Mouse (Mus musculus) E14TG2a.4 (cell line): ENCODE measurements around the gene Flnb.

ENCODE experiments used
- CTCF ChIP-seq: conservative IDR thresholded peaks from 2 replicates; pipeline ENCODE4 v1.5.1; 2014; ENCODE audit warnings: low read length
- NANOG ChIP-seq: IDR thresholded peaks from 2 replicates; pipeline ENCODE4 v1.6.1; 2014; ENCODE audit warnings: borderline replicate concordance, low read length, mixed read lengths
- POU5F1 ChIP-seq: IDR thresholded peaks from 2 replicates; pipeline ENCODE4 v1.6.1; 2014; ENCODE audit warnings: low read length, borderline replicate concordance

GRCm38 (mm10) chr14:8000247-8000646 is 182.5 kb downstream of the Flnb start:
- TF ChIP-seq CTCF (no peak), NANOG (no peak), POU5F1 (no peak)
